Mouse (Mus musculus) left cerebral cortex, postnatal 4 days (tissue): Measurements from ENCODE around the gene Mybbp1a. TPM values are rescaled to one million over a fixed set of nuclear protein-coding genes. Genes with fewer than 3 reads are reported as not detected.

Experiments used
- DNase-seq: peaks from one replicate; pipeline ENCODE4 v3.0.0-alpha.2; 2022
- intact Hi-C: fragments of 180-260 bp; cut with DNase I; formaldehyde crosslinking; loops from one replicate; pipeline ENCODE4 v1.15.1; 2025
- total RNA-seq, 2 experiments: library from RNA; stranded (reverse); gene quantifications; 2 replicates each; pipeline ENCODE4 v1.2.3; 2021

The Mybbp1a gene
- 10 to 100 TPM; 68.3 to 77.3 TPM for total RNA-seq

GRCm38 (mm10) chr11:72440965-72441664, at the start of gene Mybbp1a:
Gene Mybbp1a, plus strand, starts transcription at chr11:72441355.
- intact Hi-C loops = no loop called here
- DNase-seq = peak; percentile 99

- no peak for DNase-seq
- intact Hi-C loops = no loop called here
These were observed 47.9 kb upstream of the Mybbp1a start for GRCm38 (mm10) chr11:72393243-72393642.

GRCm38 (mm10) chr11:72393669-72394068, 47.5 kb upstream of the Mybbp1a start:
- intact Hi-C loops = no loop called here
- DNase-seq = peak; percentile 43

- intact Hi-C loops = no loop called here
- no peak for DNase-seq
These were observed 46.5 kb upstream of the Mybbp1a start for GRCm38 (mm10) chr11:72394694-72395093.

GRCm38 (mm10) chr11:72395652-72396051, 45.5 kb upstream of the Mybbp1a start:
- DNase-seq = no peak
- intact Hi-C loops = no loop called here

GRCm38 (mm10) chr11:72396621-72397020, 44.5 kb upstream of the Mybbp1a start:
- DNase-seq = no peak
- intact Hi-C loops = no loop called here

- DNase-seq = peak; percentile 81
- intact Hi-C loops = no loop called here
These were observed 44.1 kb upstream of the Mybbp1a start for GRCm38 (mm10) chr11:72397072-72397471.

GRCm38 (mm10) chr11:72397811-72398525, 43.2 kb upstream of the Mybbp1a start:
- no peak for DNase-seq
- intact Hi-C loops = no loop called here

- DNase-seq = no peak
- intact Hi-C loops = no loop called here
These were observed 40.1 kb upstream of the Mybbp1a start for GRCm38 (mm10) chr11:72401068-72401467.

GRCm38 (mm10) chr11:72402017-72402416, 39.1 kb upstream of the Mybbp1a start:
- DNase-seq = no peak
- intact Hi-C loops = no loop called here

GRCm38 (mm10) chr11:72402969-72403368, 38.2 kb upstream of the Mybbp1a start:
- intact Hi-C loops = no loop called here
- DNase-seq = no peak

- no peak for DNase-seq
- intact Hi-C loops = no loop called here
These were observed 35.6 kb upstream of the Mybbp1a start for GRCm38 (mm10) chr11:72405532-72405931.

GRCm38 (mm10) chr11:72406079-72406675, 35.0 kb upstream of the Mybbp1a start:
- intact Hi-C loops = no loop called here
- no peak for DNase-seq

- DNase-seq = no peak
- intact Hi-C loops = no loop called here
These were observed 34.1 kb upstream of the Mybbp1a start for GRCm38 (mm10) chr11:72407081-72407480.

- intact Hi-C loops = no loop called here
These were observed 33.6 kb upstream of the Mybbp1a start for GRCm38 (mm10) chr11:72407574-72407973.

GRCm38 (mm10) chr11:72408451-72409170, 32.5 kb upstream of the Mybbp1a start:
- intact Hi-C loops = no loop called here

More at GRCm38 (mm10) chr11:72407574-72407973, 33.6 kb upstream of the Mybbp1a start:
- no peak for DNase-seq

GRCm38 (mm10) chr11:72409649-72410385, 31.3 kb upstream of the Mybbp1a start:
- intact Hi-C loops = no loop called here
- DNase-seq = no peak

More at GRCm38 (mm10) chr11:72408451-72409170, 32.5 kb upstream of the Mybbp1a start:
- DNase-seq = no peak

- intact Hi-C loops = no loop called here
- DNase-seq = no peak
These were observed 30.5 kb upstream of the Mybbp1a start for GRCm38 (mm10) chr11:72410521-72411092.

GRCm38 (mm10) chr11:72411093-72411921, 29.8 kb upstream of the Mybbp1a start, which contains the start of gene Smtnl2:
Gene Smtnl2, minus strand, starts transcription at chr11:72411713.
- intact Hi-C loops = no loop called here
- peak; percentile 76 for DNase-seq
